Mouse (Mus musculus): ENCODE data around the gene Dip2b. TPM values are rescaled to one million over a fixed set of nuclear protein-coding genes. Genes with fewer than 3 reads are reported as not detected.

Gene Dip2b
- polyA plus RNA-seq, 1 experiment from 2014 or later: 2.4 TPM

DNA sequence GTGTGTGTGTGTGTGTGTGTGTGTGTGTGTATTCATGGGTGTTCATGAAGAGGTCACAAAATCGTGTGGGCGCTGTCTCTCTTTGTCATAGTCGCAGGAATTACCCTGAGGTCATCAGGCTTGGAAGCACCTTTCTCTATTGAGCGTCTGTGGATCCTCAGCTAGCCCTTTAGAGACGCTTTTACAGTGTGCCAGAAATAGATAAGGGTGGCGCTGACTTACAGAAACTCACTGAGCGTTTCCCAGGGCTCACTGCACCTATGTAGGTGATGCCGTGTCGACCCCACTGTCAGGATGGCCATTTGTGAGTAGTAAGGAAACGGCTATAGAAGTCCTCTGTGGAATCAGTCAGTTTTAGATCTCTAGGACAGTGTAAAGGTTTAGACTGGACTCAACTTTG is 120.5 kb downstream of the Dip2b start:
- Histone ChIP-seq H3K9me3 (replicated peaks) (no peaks in the 10 kb centered on the region), H3K9ac (no peak overlapping the region), H3K4me3 (replicated peaks) (no peak overlapping the region), H3K36me3 (replicated peaks) (peaks cover 43% of the 10 kb centered on the region), H3K4me2 (no peak overlapping the region), H3K4me1 (replicated peaks) (peaks cover 6% of the 10 kb centered on the region; the same call in 1 of the 2 replicates), H3K27me3 (no peaks in the 10 kb centered on the region), H3K27ac (replicated peaks) (no peak overlapping the region)
- no peak for ATAC-seq (ENCODE audit: insufficient read depth)
- 51% methylated on average over 10 of the region's 10 CpGs for WGBS (ENCODE audit: insufficient replicate concordance)

DNA sequence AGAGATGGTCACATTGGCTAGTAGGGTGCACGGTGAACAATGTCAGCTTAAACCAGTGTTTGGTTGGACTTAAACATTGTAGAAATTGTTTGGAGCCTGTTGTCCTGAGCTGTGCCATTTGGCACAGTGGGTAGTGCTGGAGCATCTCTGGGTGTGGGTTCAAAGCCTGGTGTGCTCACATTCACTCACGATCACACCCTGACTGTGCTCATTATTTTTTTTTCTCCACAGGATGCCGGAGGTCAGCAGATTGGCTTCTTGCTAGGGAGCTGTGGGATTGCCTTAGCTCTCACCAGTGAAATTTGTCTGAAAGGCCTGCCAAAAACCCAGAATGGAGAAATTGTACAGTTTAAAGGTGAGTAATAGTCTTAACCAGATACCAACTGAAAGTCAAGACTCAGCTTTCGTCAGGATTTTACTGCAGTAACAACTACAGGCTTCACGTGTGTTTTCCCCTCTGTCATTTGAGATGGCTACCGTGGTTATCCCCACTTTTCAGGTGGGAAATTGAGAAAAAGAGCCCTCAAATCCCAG is 123.3 kb downstream of the Dip2b start:
- Histone ChIP-seq H3K9me3 (replicated peaks) (no peaks in the 10 kb centered on the region), H3K27me3 (no peaks in the 10 kb centered on the region), H3K4me3 (replicated peaks) (no peak overlapping the region), H3K36me3 (replicated peaks) (peaks cover 24% of the 10 kb centered on the region), H3K4me2 (no peak overlapping the region), H3K27ac (replicated peaks) (no peak overlapping the region), H3K4me1 (replicated peaks) (peaks cover 6% of the 10 kb centered on the region; the same call in 1 of the 2 replicates), H3K9ac (no peak overlapping the region)
- ATAC-seq (ENCODE audit: insufficient read depth): no peak
- WGBS (ENCODE audit: insufficient replicate concordance): 76% methylated on average over 6 of the region's 6 CpGs

DNA sequence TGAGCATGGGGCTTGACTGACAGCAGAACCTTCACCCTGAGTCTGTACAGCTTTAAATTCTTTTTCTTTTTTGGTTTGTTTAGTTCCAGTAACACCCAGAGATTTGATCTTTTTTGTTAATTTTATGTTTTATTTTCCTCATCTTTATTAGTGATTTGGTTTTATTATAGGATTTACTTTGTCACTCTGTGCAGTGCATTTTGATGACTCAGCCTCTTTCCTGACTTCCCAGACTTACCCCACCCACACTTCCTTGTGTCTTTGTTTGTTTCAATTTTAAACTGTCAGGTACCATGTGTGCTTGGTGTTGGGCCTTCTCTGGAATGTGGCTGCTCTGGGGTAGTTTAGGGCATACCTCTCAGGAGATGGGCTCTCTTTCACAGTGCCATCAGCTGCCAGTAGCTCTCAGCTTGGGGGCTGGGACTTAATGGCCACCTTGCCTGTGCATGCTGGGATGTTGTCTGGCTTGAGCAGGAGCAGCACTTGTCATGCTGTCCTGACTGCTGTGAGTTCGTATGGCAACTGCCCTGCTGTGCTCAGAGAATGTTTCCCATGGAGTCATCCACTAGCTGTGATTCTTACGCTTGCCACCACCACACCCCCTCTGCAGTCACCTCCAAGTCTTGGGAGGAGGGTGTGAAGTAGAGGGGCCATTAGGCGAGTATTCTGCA is 125.1 kb downstream of the Dip2b start:
- ATAC-seq (ENCODE audit: insufficient read depth): no peak
- H3K4me1 ChIP-seq (replicated peaks): peaks cover 6% of the 10 kb centered on the region; the same call in 1 of the 2 replicates
- peaks cover 27% of the 10 kb centered on the region for H3K36me3 ChIP-seq (replicated peaks)
- H3K27ac ChIP-seq (replicated peaks): no peak overlapping the region
- no peaks in the 10 kb centered on the region for H3K27me3 ChIP-seq
- H3K9me3 ChIP-seq (replicated peaks): no peaks in the 10 kb centered on the region
- 63% methylated on average over 3 of the region's 3 CpGs for WGBS (ENCODE audit: insufficient replicate concordance)
- H3K9ac ChIP-seq: no peak overlapping the region
- no peak overlapping the region for H3K4me2 ChIP-seq
- H3K4me3 ChIP-seq (replicated peaks): no peak overlapping the region

DNA sequence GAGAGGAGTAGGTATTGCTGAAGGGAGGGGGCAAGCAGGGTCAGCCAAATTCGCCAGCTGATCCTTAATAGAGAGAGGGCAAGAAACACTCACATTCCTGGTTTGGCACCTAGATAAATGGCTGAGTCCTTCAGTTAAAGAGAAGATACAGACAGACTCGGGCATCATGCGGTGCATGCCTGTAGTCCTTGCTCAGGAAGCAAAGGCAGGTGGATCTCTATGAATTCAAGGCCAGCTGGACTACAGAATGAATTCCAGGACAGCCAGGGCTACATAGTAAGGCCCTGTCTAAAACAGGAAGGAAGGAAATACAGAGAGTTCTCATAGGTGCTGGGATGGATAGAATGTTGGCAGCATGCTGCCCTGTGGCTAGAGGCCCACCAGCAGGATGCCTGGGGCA is 128.0 kb downstream of the Dip2b start:
- Histone ChIP-seq H3K4me2 (no peak overlapping the region), H3K4me1 (replicated peaks) (no peaks in the 10 kb centered on the region), H3K27me3 (no peaks in the 10 kb centered on the region), H3K36me3 (replicated peaks) (peaks cover 42% of the 10 kb centered on the region), H3K9ac (no peak overlapping the region), H3K4me3 (replicated peaks) (no peak overlapping the region), H3K27ac (replicated peaks) (no peak overlapping the region), H3K9me3 (replicated peaks) (no peaks in the 10 kb centered on the region)
- WGBS (ENCODE audit: insufficient replicate concordance): 70% methylated on average over 3 of the region's 3 CpGs
- ATAC-seq (ENCODE audit: insufficient read depth): no peak

DNA sequence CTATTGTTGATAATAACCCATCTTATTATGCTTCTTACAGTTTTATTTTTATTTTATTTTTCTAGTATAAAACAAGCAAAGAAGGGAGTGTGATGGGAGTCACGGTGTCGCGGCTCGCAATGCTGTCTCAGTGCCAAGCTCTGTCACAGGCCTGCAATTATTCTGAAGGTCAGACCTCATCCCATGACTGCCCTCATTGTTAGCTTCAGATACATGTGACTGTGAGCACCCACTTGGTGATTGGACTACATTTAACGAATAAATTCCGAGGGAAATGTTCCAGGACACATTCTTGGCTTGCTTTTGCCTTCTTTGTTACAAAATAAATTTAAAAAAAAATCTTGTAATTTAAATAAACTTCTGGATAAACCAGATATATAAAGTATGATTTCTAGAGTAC is 129.3 kb downstream of the Dip2b start:
- no peaks in the 10 kb centered on the region for H3K9me3 ChIP-seq (replicated peaks)
- ATAC-seq (ENCODE audit: insufficient read depth): no peak
- H3K9ac ChIP-seq: no peak overlapping the region
- H3K27me3 ChIP-seq: no peaks in the 10 kb centered on the region
- WGBS (ENCODE audit: insufficient replicate concordance): 88% methylated on average over 6 of the region's 6 CpGs
- H3K4me2 ChIP-seq: no peak overlapping the region
- peaks cover 37% of the 10 kb centered on the region for H3K36me3 ChIP-seq (replicated peaks)
- H3K4me3 ChIP-seq (replicated peaks): no peak overlapping the region
- no peaks in the 10 kb centered on the region for H3K4me1 ChIP-seq (replicated peaks)
- H3K27ac ChIP-seq (replicated peaks): no peak overlapping the region

DNA sequence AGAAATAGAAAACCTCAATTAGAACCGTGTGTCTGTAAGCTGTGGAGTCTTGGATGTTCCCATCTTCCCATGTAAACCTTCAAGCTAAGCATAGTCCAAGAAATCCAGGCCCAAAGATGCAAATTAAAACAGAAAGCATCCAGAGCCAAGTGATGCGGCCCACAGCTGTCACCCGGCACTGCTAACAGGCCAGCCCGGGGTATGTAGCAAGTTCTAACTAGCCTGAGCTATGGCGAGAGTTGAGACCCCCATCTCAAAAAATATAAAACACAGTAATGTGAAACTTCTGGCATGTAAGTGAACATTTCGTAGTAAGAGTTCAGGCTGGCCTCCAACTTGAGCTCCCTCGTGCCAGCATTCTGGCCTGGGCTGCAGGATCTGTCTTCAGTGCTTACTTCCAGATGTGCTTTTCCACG is 129.7 kb downstream of the Dip2b start:
- Histone ChIP-seq H3K27me3 (no peaks in the 10 kb centered on the region), H3K27ac (replicated peaks) (no peak overlapping the region), H3K4me3 (replicated peaks) (no peak overlapping the region), H3K36me3 (replicated peaks) (peaks cover 36% of the 10 kb centered on the region), H3K4me1 (replicated peaks) (no peaks in the 10 kb centered on the region), H3K9ac (no peak overlapping the region), H3K9me3 (replicated peaks) (no peaks in the 10 kb centered on the region), H3K4me2 (no peak overlapping the region)
- WGBS (ENCODE audit: insufficient replicate concordance): 77% methylated on average over 8 of the region's 8 CpGs
- no peak for ATAC-seq (ENCODE audit: insufficient read depth)

DNA sequence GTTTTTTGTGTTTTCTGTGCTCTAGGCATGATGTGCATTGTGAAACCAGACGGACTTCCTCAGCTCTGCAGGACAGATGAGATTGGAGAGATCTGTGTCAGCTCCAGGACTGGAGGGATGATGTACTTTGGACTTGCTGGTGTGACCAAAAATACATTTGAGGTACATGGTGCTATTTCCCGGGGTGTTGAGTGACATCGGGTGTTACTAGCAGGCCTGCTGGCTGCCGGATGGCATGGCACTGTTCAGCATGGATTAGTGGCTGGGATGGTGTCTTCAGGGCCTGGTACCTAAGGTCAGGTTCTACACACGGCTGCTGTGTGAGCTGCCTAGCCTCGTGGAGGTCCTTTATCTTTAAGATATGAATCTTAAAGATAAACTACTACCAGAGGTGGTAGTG is 136.7 kb downstream of the Dip2b start:
- H3K4me2 ChIP-seq: no peak overlapping the region
- H3K27ac ChIP-seq (replicated peaks): no peak overlapping the region
- ATAC-seq (ENCODE audit: insufficient read depth): no peak
- WGBS (ENCODE audit: insufficient replicate concordance): 65% methylated on average over 6 of the region's 6 CpGs
- no peaks in the 10 kb centered on the region for H3K27me3 ChIP-seq
- H3K36me3 ChIP-seq (replicated peaks): peaks cover 47% of the 10 kb centered on the region
- H3K9me3 ChIP-seq (replicated peaks): no peaks in the 10 kb centered on the region
- no peak overlapping the region for H3K4me3 ChIP-seq (replicated peaks)
- no peaks in the 10 kb centered on the region for H3K4me1 ChIP-seq (replicated peaks)
- no peak overlapping the region for H3K9ac ChIP-seq

DNA sequence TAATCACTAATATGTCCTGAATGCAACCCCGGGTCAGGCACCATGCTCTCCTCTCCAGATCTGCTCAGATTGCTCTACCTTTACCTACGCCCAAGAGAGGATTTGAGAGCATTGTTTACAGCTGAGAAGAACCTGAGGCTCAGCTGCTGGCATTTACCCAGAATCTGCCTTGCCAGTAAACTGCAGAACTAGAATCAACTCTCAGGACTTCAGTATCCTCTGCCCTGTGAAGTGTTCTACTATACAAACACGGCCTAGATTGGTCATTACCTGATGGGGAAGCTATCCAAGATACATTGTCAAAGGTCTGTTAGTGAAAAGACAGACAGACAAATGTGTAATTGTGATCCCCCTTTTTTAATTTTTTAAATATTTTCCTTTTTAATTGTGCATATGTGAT is 138.7 kb downstream of the Dip2b start:
- Histone ChIP-seq H3K9me3 (replicated peaks) (no peaks in the 10 kb centered on the region), H3K27ac (replicated peaks) (no peak overlapping the region), H3K4me2 (no peak overlapping the region), H3K4me1 (replicated peaks) (no peaks in the 10 kb centered on the region), H3K9ac (no peak overlapping the region), H3K36me3 (replicated peaks) (peaks cover 41% of the 10 kb centered on the region), H3K27me3 (no peaks in the 10 kb centered on the region), H3K4me3 (replicated peaks) (no peak overlapping the region)
- 75% methylated on average over 3 of the region's 3 CpGs for WGBS (ENCODE audit: insufficient replicate concordance)
- ATAC-seq (ENCODE audit: insufficient read depth): no peak

DNA sequence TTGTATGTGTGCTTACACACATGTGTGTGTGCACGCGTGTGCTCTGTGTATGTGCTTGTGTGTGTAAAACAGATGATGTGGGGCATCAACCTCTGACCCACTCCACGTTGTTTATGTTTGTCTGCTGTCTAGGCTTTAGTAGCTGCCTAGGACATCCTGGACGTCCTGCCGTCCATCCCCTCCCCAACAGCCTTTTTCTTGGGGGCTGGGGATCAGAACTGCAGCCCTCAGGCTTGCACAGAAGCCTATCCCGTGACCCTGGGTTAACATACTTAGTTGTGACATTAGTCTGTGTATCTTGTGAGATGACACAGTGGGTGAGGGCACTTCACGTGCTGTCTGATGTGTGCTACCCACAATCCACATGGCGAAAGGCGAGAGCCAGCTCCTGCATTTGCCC is 139.1 kb downstream of the Dip2b start:
- no peak overlapping the region for H3K4me3 ChIP-seq (replicated peaks)
- peaks cover 41% of the 10 kb centered on the region for H3K36me3 ChIP-seq (replicated peaks)
- no peak overlapping the region for H3K27ac ChIP-seq (replicated peaks)
- no peaks in the 10 kb centered on the region for H3K27me3 ChIP-seq
- 72% methylated on average over 9 of the region's 9 CpGs for WGBS (ENCODE audit: insufficient replicate concordance)
- no peak overlapping the region for H3K4me2 ChIP-seq
- no peaks in the 10 kb centered on the region for H3K4me1 ChIP-seq (replicated peaks)
- no peaks in the 10 kb centered on the region for H3K9me3 ChIP-seq (replicated peaks)
- no peak overlapping the region for H3K9ac ChIP-seq
- ATAC-seq (ENCODE audit: insufficient read depth): no peak

DNA sequence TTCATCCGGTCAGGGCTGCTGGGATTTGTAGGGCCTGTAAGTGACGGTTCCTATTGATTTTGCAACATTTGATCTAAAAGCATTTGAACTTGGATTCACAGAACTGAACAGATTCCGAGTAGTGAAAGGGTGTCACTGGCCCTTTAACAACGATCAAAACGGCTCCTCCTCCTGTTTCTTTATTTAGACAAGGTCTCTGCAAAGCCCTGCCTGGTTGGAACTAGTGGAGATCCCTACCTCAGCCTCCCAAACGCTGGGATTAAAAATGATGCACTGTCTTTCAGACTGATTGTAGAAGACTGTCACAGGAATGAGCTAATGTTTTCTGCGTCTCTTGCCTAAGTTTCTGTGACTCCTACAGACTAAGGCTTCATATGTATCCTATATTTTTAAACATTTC is 140.0 kb downstream of the Dip2b start:
- no peaks in the 10 kb centered on the region for H3K4me1 ChIP-seq (replicated peaks)
- H3K4me3 ChIP-seq (replicated peaks): no peak overlapping the region
- no peaks in the 10 kb centered on the region for H3K9me3 ChIP-seq (replicated peaks)
- ATAC-seq (ENCODE audit: insufficient read depth): no peak
- no peak overlapping the region for H3K9ac ChIP-seq
- no peak overlapping the region for H3K4me2 ChIP-seq
- H3K27me3 ChIP-seq: no peaks in the 10 kb centered on the region
- peaks cover 42% of the 10 kb centered on the region for H3K36me3 ChIP-seq (replicated peaks)
- H3K27ac ChIP-seq (replicated peaks): no peak overlapping the region
- 57% methylated on average over 7 of the region's 7 CpGs for WGBS (ENCODE audit: insufficient replicate concordance)

DNA sequence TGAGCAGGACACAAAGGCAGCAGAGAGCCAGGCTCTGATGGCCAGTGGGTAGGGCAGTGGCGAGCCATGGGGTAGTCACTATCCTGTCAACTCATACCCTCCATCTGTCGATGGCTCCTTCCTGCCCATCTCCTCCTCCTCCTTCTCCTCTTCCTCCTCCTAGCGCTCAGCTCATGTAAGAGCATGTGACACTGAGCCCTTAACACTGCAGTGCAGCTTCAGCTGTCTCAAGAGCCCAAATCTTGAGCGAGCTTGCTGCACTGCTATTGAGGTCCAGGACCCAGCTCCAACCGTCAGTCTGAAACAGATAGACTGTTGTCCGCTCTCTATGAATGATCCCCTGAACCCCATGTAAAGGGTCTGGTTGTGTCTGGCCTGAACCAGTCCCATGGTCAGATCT is 141.2 kb downstream of the Dip2b start:
- no peaks in the 10 kb centered on the region for H3K4me1 ChIP-seq (replicated peaks)
- WGBS (ENCODE audit: insufficient replicate concordance): 68% methylated on average over 6 of the region's 6 CpGs
- no peak for ATAC-seq (ENCODE audit: insufficient read depth)
- no peak overlapping the region for H3K4me3 ChIP-seq (replicated peaks)
- H3K9ac ChIP-seq: no peak overlapping the region
- H3K9me3 ChIP-seq (replicated peaks): no peaks in the 10 kb centered on the region
- H3K27ac ChIP-seq (replicated peaks): no peak overlapping the region
- no peak overlapping the region for H3K4me2 ChIP-seq
- no peaks in the 10 kb centered on the region for H3K27me3 ChIP-seq
- H3K36me3 ChIP-seq (replicated peaks): peaks cover 40% of the 10 kb centered on the region

DNA sequence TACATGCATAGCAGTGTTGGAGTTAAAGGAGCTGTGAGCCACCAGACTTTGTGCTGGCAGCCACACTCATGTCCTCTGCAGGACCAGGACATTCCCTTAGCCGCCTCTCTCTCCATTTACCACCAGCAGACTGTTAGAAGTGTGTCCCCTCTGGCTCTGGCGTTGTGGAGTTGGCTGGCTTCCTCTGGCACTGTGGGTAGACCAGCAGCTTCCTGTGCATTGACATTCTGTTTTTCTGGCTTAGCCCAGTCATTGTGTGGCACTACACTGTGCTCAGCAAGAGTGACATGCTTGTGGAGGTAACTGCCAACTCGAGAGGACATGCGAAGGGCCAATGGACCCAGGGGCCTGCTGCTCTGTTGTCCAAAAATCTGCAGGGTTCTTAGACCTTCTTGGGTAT is 141.8 kb downstream of the Dip2b start:
- no peak for ATAC-seq (ENCODE audit: insufficient read depth)
- no peak overlapping the region for H3K4me2 ChIP-seq
- no peak overlapping the region for H3K27ac ChIP-seq (replicated peaks)
- H3K4me1 ChIP-seq (replicated peaks): no peaks in the 10 kb centered on the region
- H3K4me3 ChIP-seq (replicated peaks): no peak overlapping the region
- peaks cover 38% of the 10 kb centered on the region for H3K36me3 ChIP-seq (replicated peaks)
- H3K9ac ChIP-seq: no peak overlapping the region
- no peaks in the 10 kb centered on the region for H3K9me3 ChIP-seq (replicated peaks)
- WGBS (ENCODE audit: insufficient replicate concordance): 71% methylated on average over 4 of the region's 4 CpGs
- H3K27me3 ChIP-seq: no peaks in the 10 kb centered on the region
